Mouse (Mus musculus) forebrain, postnatal 0 days (tissue): ENCODE measurements around the gene Mafb. TPM values are rescaled to one million over a fixed set of nuclear protein-coding genes. Genes with fewer than 3 reads are reported as not detected.

Experiments
- ATAC-seq: fragments of 200-750 bp; cut with Nextera tagmentation; 2 replicates; pipeline ENCODE4 v1.8.0; 2017; ENCODE audit warnings: mild to moderate bottlenecking, moderate library complexity
- DNase-seq: peaks from one replicate; pipeline ENCODE4 v3.0.0-alpha.2; 2015
- H3K27ac ChIP-seq: fragments of 300-500 bp; sonication (generic); 2 replicates; pipeline ENCODE4 v1.5.1; 2014; ENCODE audit warnings: low read depth, mild to moderate bottlenecking, antibody characterized with exemption, low read length, moderate library complexity, mixed read lengths
- H3K27me3 ChIP-seq: fragments of 300-500 bp; sonication (generic); 2 replicates; pipeline ENCODE4 v1.6.1; 2014; ENCODE audit warnings: mild to moderate bottlenecking, low read length, mixed read lengths; ENCODE audit not compliant: insufficient read depth
- H3K36me3 ChIP-seq: fragments of 300-500 bp; sonication (generic); 2 replicates; pipeline ENCODE4 v1.6.1; 2014; ENCODE audit warnings: mild to moderate bottlenecking, moderate library complexity; ENCODE audit not compliant: insufficient read depth
- H3K4me1 ChIP-seq: fragments of 300-500 bp; sonication (generic); 2 replicates; pipeline ENCODE4 v1.6.1; 2014; ENCODE audit warnings: antibody characterized with exemption; ENCODE audit not compliant: insufficient read depth
- H3K4me2 ChIP-seq: fragments of 300-500 bp; sonication (generic); 2 replicates; pipeline ENCODE4 v1.6.1; 2014; ENCODE audit warnings: low read depth, mild to moderate bottlenecking, moderate library complexity
- H3K4me3 ChIP-seq: fragments of 300-500 bp; sonication (generic); 2 replicates; pipeline ENCODE4 v1.5.1; 2014; ENCODE audit warnings: low read depth, low read length, mixed read lengths
- H3K9ac ChIP-seq: fragments of 300-500 bp; sonication (generic); 2 replicates; pipeline ENCODE4 v1.6.1; 2014; ENCODE audit warnings: mild to moderate bottlenecking
- H3K9me3 ChIP-seq: fragments of 300-500 bp; sonication (generic); 2 replicates; pipeline ENCODE4 v1.6.1; 2016; ENCODE audit warnings: low read length
- CTCF ChIP-seq: sonication (generic); IDR thresholded peaks from 2 replicates; pipeline ENCODE4 v1.5.1; 2016; ENCODE audit warnings: antibody characterized with exemption, control low read depth, low read depth
- WGBS: fragments of 180-500 bp; shearing (Covaris S2); extraction: QIAGEN DNeasy Blood & Tissue Kit; methylation state at CpG from one replicate; pipeline ENCODE4 v1.1.7; 2014; 5-methylcytosine and 5-hydroxymethylcytosine counted together
- polyA plus RNA-seq: library from polyadenylated mRNA; unstranded; fragments of >200 nt; fragmentation: Nextera tagmentation; extraction: Ambion mirVana; gene quantifications from 2 replicates; pipeline ENCODE4 v1.2.1, GENCODE M21; 2015
- total RNA-seq: library from RNA; depleted of rRNA; stranded (reverse); fragments of >200 nt; gene quantifications from 2 replicates; pipeline ENCODE4 v1.2.3, GENCODE M21; 2014

Gene Mafb
- total and polyA plus RNA-seq, 2 experiments from 2014 or later, result 13.7 to 15.3 TPM

- no peak overlapping the region for H3K27ac ChIP-seq
- DNase-seq (no peak), ATAC-seq (no peak)
- H3K4me2 ChIP-seq, result peak overlapping the region; percentile 88
- H3K27me3 ChIP-seq, result peaks cover 58% of the 10 kb centered on the region
- no peak for TF ChIP-seq CTCF
- no peaks in the 10 kb centered on the region for H3K36me3 ChIP-seq
- WGBS, result 5% methylated on average over 25 of the region's 25 CpGs
- no peak overlapping the region for H3K9ac ChIP-seq
- peak overlapping the region; percentile 62; the same call in 1 of the 2 replicates for H3K4me3 ChIP-seq
- H3K9me3 ChIP-seq, result no peaks in the 10 kb centered on the region
- H3K4me1 ChIP-seq, result peaks cover 17% of the 10 kb centered on the region
Measured at GRCm38 (mm10) chr2:160369653-160370420, 3.0 kb upstream of the Mafb start.

GRCm38 (mm10) chr2:160368422-160369357, 1.8 kb upstream of the Mafb start:
- Histone ChIP-seq H3K9me3 (no peaks in the 10 kb centered on the region), H3K4me1 (peaks cover 17% of the 10 kb centered on the region), H3K36me3 (no peaks in the 10 kb centered on the region), H3K4me3 (peak overlapping the region; percentile 62), H3K4me2 (peak overlapping the region; percentile 88), H3K27me3 (peaks cover 58% of the 10 kb centered on the region), H3K27ac (no peak overlapping the region), H3K9ac (peak overlapping the region; percentile 31; the same call in 1 of the 2 replicates)
- DNase-seq (no peak), ATAC-seq (no peak)
- WGBS, result 2% methylated on average over 52 of the region's 52 CpGs
- no peak for TF ChIP-seq CTCF

- DNase-seq (peak; percentile 95), ATAC-seq (peak; percentile 76)
- Histone ChIP-seq H3K4me2 (peak overlapping the region; percentile 88), H3K36me3 (peaks cover 4% of the 10 kb centered on the region; the same call in 1 of the 2 replicates), H3K9me3 (no peaks in the 10 kb centered on the region), H3K27ac (peak overlapping the region; percentile 89), H3K4me3 (peak overlapping the region; percentile 62), H3K4me1 (peaks cover 17% of the 10 kb centered on the region), H3K27me3 (peaks cover 60% of the 10 kb centered on the region), H3K9ac (peak overlapping the region; percentile 63)
- TF ChIP-seq CTCF, result peak; percentile 98
- WGBS, result under 1% methylated on average over 45 of the region's 45 CpGs
Measured at GRCm38 (mm10) chr2:160367448-160368208, 763 bp upstream of the Mafb start.

GRCm38 (mm10) chr2:160366111-160366979, 520 bp downstream of the Mafb start:
- no peak for TF ChIP-seq CTCF

GRCm38 (mm10) chr2:160365107-160365911, 1.6 kb downstream of the Mafb start:
- ATAC-seq, result no peak
- Histone ChIP-seq H3K27me3 (peaks cover 60% of the 10 kb centered on the region), H3K27ac (no peak overlapping the region), H3K4me1 (peaks cover 17% of the 10 kb centered on the region), H3K36me3 (peaks cover 4% of the 10 kb centered on the region; the same call in 1 of the 2 replicates), H3K9me3 (no peaks in the 10 kb centered on the region), H3K4me3 (peak overlapping the region; percentile 62), H3K4me2 (peak overlapping the region; percentile 88), H3K9ac (peak overlapping the region; percentile 63)
- 2% methylated on average over 50 of the region's 50 CpGs for WGBS
- no peak for TF ChIP-seq CTCF
- no peak for DNase-seq

More at GRCm38 (mm10) chr2:160366111-160366979, 520 bp downstream of the Mafb start:
- Histone ChIP-seq H3K4me1 (peaks cover 17% of the 10 kb centered on the region), H3K4me3 (peak overlapping the region; percentile 62), H3K9ac (peak overlapping the region; percentile 63), H3K27ac (peak overlapping the region; percentile 89), H3K9me3 (no peaks in the 10 kb centered on the region), H3K36me3 (peaks cover 4% of the 10 kb centered on the region; the same call in 1 of the 2 replicates), H3K27me3 (peaks cover 60% of the 10 kb centered on the region), H3K4me2 (peak overlapping the region; percentile 88)
- WGBS, result 1% methylated on average over 93 of the region's 95 CpGs
- DNase-seq (no peak), ATAC-seq (no peak)
